Mouse (Mus musculus) neural tube, embryonic 13.5 days (tissue): Measurements from ENCODE around the gene Msgn1. TPM values are rescaled to one million over a fixed set of nuclear protein-coding genes. Genes with fewer than 3 reads are reported as not detected.

ENCODE experiments used
- ATAC-seq: fragments of 200-750 bp; cut with Nextera tagmentation; 2 replicates; pipeline ENCODE4 v1.8.0; 2017; ENCODE audit warnings: low read depth, mild to moderate bottlenecking, moderate TSS enrichment, moderate library complexity
- H3K27ac ChIP-seq: fragments of 300-500 bp; sonication (generic); replicated peaks from 2 replicates; pipeline ENCODE4 v1.5.1; 2015; ENCODE audit warnings: moderate library complexity, mild to moderate bottlenecking, inconsistent platforms
- H3K27me3 ChIP-seq: fragments of 300-500 bp; sonication (generic); 2 replicates; pipeline ENCODE4 v1.6.1; 2015; ENCODE audit warnings: mild to moderate bottlenecking, inconsistent platforms
- H3K36me3 ChIP-seq: fragments of 300-500 bp; sonication (generic); 2 replicates; pipeline ENCODE4 v1.6.1; 2015; ENCODE audit warnings: mild to moderate bottlenecking, inconsistent platforms
- H3K4me1 ChIP-seq: fragments of 300-500 bp; sonication (generic); replicated peaks from 2 replicates; pipeline ENCODE4 v1.6.1; 2015; ENCODE audit warnings: inconsistent platforms
- H3K4me2 ChIP-seq: fragments of 300-500 bp; sonication (generic); 2 replicates; pipeline ENCODE4 v1.6.1; 2015; ENCODE audit warnings: inconsistent platforms, mild to moderate bottlenecking, moderate library complexity
- H3K4me3 ChIP-seq: fragments of 300-500 bp; sonication (generic); 2 replicates; pipeline ENCODE4 v1.5.1; 2015; ENCODE audit warnings: mild to moderate bottlenecking, inconsistent platforms
- H3K9ac ChIP-seq: fragments of 300-500 bp; sonication (generic); 2 replicates; pipeline ENCODE4 v1.6.1; 2015; ENCODE audit warnings: moderate library complexity, mild to moderate bottlenecking, inconsistent platforms
- H3K9me3 ChIP-seq: fragments of 300-500 bp; sonication (generic); 2 replicates; pipeline ENCODE4 v1.6.1; 2016; ENCODE audit warnings: inconsistent platforms
- WGBS: fragments of 180-500 bp; shearing (Covaris S2); methylation state at CpG from one replicate; pipeline ENCODE4 v1.1.7; 2015; 5-methylcytosine and 5-hydroxymethylcytosine counted together
- polyA plus RNA-seq: library from polyadenylated mRNA; unstranded; fragments of >200 nt; fragmentation: Nextera tagmentation; extraction: Ambion mirVana; gene quantifications from 2 replicates; pipeline ENCODE4 v1.2.1, GENCODE M21; 2015

The Msgn1 gene
- polyA plus RNA-seq, 1 experiment from 2014 or later: not detected

- 59% methylated on average over 3 of the region's 3 CpGs for WGBS
- H3K4me3 ChIP-seq: no peak overlapping the region
- no peaks in the 10 kb centered on the region for H3K36me3 ChIP-seq
- H3K27ac ChIP-seq: no peak overlapping the region
- H3K4me1 ChIP-seq: peaks cover 3% of the 10 kb centered on the region
- no peak overlapping the region for H3K4me2 ChIP-seq
- ATAC-seq: no peak
- H3K9ac ChIP-seq: no peak overlapping the region
- no peaks in the 10 kb centered on the region for H3K9me3 ChIP-seq
- no peaks in the 10 kb centered on the region for H3K27me3 ChIP-seq
Observed at GRCm38 (mm10) chr12:11216454-11216853, 7.7 kb upstream of the Msgn1 start.

DNA sequence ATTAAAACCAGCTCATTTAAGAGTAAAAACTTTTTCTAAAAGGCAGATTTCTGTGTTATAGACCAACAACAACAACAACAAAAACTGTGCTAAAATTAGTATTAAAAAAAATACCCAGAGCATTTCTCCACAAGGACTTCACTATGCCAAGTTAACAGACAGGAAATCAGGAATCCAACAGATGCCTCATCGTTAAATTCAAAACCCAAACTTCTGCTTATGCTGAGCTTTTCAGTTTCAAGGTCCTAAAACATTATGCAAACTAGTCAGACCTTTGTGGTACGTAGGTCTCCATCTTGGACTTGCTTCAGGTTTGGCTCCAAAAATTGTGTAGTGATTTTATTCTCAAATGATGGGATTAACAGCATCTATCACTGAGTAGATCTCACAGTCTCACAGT lies 6.8 kb upstream of the Msgn1 start:
- 85% methylated on average over 2 of the region's 2 CpGs for WGBS
- no peaks in the 10 kb centered on the region for H3K4me1 ChIP-seq
- no peak overlapping the region for H3K27ac ChIP-seq
- no peak overlapping the region for H3K9ac ChIP-seq
- no peak overlapping the region for H3K4me3 ChIP-seq
- H3K36me3 ChIP-seq: no peaks in the 10 kb centered on the region
- no peak overlapping the region for H3K4me2 ChIP-seq
- H3K9me3 ChIP-seq: no peaks in the 10 kb centered on the region
- H3K27me3 ChIP-seq: no peaks in the 10 kb centered on the region
- no peak for ATAC-seq

DNA sequence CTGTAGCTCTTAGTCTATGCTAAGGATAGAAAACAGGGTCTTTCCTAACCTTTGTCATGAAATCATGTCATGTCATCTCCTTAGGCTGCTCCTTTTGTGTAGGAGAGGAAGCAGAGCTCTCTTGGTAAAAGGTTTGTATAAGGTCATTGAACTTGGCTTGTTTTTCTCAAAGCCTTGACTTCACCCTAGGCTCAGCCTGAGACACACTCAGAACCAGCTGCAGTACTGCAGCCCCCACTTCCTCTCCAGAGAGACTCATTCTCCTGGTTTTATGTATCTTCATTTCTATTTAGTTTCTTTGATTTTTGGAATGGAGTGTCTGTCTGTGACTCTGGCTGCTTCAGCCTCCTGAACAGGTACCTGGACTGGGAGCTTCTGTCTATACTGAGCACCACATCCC lies 6.0 kb upstream of the Msgn1 start:
- H3K36me3 ChIP-seq: no peaks in the 10 kb centered on the region
- H3K27me3 ChIP-seq: no peaks in the 10 kb centered on the region
- H3K27ac ChIP-seq: no peak overlapping the region
- H3K4me1 ChIP-seq: no peaks in the 10 kb centered on the region
- H3K9ac ChIP-seq: no peak overlapping the region
- no peak overlapping the region for H3K4me2 ChIP-seq
- no peak overlapping the region for H3K4me3 ChIP-seq
- ATAC-seq: no peak
- H3K9me3 ChIP-seq: no peaks in the 10 kb centered on the region

GRCm38 (mm10) chr12:11212881-11213280 lies 4.1 kb upstream of the Msgn1 start:
- ATAC-seq: no peak
- H3K4me1 ChIP-seq: no peaks in the 10 kb centered on the region
- H3K9ac ChIP-seq: no peak overlapping the region
- no peak overlapping the region for H3K4me3 ChIP-seq
- no peak overlapping the region for H3K27ac ChIP-seq
- WGBS: 84% methylated on average over 1 of the region's 1 CpGs
- H3K9me3 ChIP-seq: no peaks in the 10 kb centered on the region
- H3K36me3 ChIP-seq: no peaks in the 10 kb centered on the region
- no peaks in the 10 kb centered on the region for H3K27me3 ChIP-seq
- no peak overlapping the region for H3K4me2 ChIP-seq

- Histone ChIP-seq H3K27me3 (no peaks in the 10 kb centered on the region), H3K9me3 (no peaks in the 10 kb centered on the region), H3K4me3 (no peak overlapping the region), H3K27ac (no peak overlapping the region), H3K4me2 (no peak overlapping the region), H3K9ac (no peak overlapping the region), H3K4me1 (no peaks in the 10 kb centered on the region), H3K36me3 (no peaks in the 10 kb centered on the region)
- no peak for ATAC-seq
- 79% methylated on average over 3 of the region's 3 CpGs for WGBS
Observed at GRCm38 (mm10) chr12:11210361-11210760, 1.6 kb upstream of the Msgn1 start.

DNA sequence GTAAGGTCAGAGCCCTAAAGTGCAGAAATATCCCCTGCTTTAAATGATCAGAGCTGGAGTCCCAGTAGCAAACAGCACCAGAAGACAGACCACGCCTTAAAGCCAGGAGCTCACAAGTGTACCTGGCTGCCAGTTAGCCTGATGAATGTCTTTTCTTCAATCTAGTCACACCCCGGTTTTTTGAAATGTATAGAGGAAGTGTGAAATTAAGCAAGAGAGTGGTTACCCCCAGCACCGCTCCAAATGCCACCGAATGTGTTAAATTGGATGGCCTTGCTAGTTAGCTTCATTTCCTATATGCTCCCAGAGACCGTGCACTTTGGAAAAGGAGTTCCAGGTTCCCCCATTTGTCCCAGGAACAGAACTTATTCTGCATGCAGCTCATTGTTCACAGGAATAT lies 864 bp upstream of the Msgn1 start:
- Histone ChIP-seq H3K36me3 (no peaks in the 10 kb centered on the region), H3K4me2 (no peak overlapping the region), H3K4me1 (no peaks in the 10 kb centered on the region), H3K27ac (no peak overlapping the region), H3K9ac (no peak overlapping the region), H3K9me3 (no peaks in the 10 kb centered on the region), H3K27me3 (no peaks in the 10 kb centered on the region), H3K4me3 (no peak overlapping the region)
- ATAC-seq: no peak
- 74% methylated on average over 5 of the region's 5 CpGs for WGBS

DNA sequence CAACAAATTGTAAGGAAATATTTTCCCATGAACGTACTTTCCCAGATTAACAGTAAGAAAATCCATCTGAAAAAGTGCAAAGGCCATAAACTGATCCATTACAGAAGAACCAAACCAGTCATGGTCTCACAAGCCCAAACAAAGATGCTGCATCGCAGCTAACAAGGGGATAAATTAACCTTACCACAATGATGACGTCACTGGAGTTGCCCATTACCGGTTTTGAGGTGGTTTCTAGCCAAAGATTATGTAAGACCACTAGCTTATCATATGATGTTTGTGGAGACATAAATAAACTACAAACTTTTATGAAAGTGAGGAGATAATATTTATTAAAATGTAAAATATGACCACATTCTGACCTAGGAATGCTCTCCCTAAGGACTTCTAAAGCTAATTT lies 2.5 kb downstream of the Msgn1 start:
- no peak overlapping the region for H3K27ac ChIP-seq
- no peaks in the 10 kb centered on the region for H3K36me3 ChIP-seq
- no peak overlapping the region for H3K9ac ChIP-seq
- no peaks in the 10 kb centered on the region for H3K4me1 ChIP-seq
- 69% methylated on average over 4 of the region's 4 CpGs for WGBS
- H3K4me2 ChIP-seq: no peak overlapping the region
- no peak for ATAC-seq
- no peaks in the 10 kb centered on the region for H3K9me3 ChIP-seq
- no peaks in the 10 kb centered on the region for H3K27me3 ChIP-seq
- H3K4me3 ChIP-seq: no peak overlapping the region

DNA sequence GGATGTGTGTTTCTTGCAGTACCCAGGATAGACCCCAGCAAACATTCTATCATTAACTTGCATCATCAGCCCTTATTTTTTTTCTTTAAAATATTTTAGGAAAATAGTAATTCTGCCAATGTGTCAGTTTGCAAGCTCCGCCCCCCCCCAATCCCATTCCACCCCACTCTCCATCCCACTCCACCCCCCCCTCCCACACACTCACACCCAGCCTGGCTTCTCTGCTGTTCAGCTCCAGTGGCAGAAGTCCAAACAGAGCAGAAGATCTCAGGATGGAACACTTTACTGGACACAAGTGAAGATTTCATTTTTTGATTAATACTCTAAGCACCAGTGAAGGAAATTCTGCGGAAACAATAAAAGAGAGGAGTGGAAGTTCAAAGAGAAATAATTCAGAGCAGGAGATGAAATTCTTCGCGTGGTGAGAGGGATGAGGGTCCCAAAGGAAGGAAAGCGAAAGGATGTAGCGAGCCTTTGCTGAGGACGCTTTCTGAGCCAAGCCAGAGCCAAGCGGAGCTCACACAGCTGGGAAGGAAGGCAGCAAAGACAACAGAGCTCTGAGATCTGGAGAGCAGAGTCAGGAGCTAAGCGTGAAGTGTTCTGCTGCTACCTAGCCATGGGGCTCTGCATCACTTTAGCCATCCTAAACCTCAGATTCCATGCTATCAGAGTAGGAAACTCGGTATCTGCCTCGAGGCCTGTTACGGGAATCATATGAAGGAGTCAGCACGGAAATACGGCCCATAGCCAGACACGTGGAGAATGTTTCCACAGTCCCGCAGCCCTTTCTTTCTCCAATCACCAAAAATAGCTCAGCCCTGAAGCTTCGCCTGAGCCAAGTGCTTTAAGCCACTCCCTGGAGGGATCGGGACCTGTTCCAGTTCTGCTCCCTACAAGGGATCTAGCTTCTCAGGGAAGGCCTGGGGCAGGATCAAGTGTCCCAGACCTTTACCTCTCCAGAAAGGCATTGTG lies 4.8 kb downstream of the Msgn1 start:
- H3K27me3 ChIP-seq: no peaks in the 10 kb centered on the region
- H3K9ac ChIP-seq: no peak overlapping the region
- no peak overlapping the region for H3K4me3 ChIP-seq
- H3K4me2 ChIP-seq: no peak overlapping the region
- H3K36me3 ChIP-seq: no peaks in the 10 kb centered on the region
- ATAC-seq: no peak
- WGBS: 83% methylated on average over 18 of the region's 18 CpGs
- no peak overlapping the region for H3K27ac ChIP-seq
- H3K9me3 ChIP-seq: no peaks in the 10 kb centered on the region
- H3K4me1 ChIP-seq: no peaks in the 10 kb centered on the region

DNA sequence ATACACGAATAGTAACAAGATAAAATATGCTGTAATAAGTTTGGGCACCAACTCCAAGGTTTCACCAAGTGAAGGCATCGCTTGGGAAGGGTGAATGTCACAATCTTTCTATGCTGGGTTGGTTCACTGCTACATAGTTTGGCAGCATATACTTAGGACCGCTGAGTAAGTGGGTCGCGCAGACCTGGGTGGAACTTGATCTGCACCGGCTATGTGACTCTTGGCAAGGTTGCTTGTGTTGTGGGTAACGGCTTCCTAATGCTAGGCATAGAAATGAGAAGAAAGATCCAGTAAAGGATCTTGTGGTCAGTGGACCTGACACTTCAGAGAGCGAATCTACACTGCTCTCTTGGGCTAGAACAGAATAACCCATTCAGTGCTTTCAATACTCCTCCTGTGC lies 6.3 kb downstream of the Msgn1 start:
- H3K9me3 ChIP-seq: no peaks in the 10 kb centered on the region
- H3K4me1 ChIP-seq: no peaks in the 10 kb centered on the region
- no peaks in the 10 kb centered on the region for H3K36me3 ChIP-seq
- no peak overlapping the region for H3K4me3 ChIP-seq
- no peak for ATAC-seq
- no peak overlapping the region for H3K27ac ChIP-seq
- no peak overlapping the region for H3K4me2 ChIP-seq
- WGBS: 95% methylated on average over 8 of the region's 8 CpGs
- no peak overlapping the region for H3K9ac ChIP-seq
- no peaks in the 10 kb centered on the region for H3K27me3 ChIP-seq

DNA sequence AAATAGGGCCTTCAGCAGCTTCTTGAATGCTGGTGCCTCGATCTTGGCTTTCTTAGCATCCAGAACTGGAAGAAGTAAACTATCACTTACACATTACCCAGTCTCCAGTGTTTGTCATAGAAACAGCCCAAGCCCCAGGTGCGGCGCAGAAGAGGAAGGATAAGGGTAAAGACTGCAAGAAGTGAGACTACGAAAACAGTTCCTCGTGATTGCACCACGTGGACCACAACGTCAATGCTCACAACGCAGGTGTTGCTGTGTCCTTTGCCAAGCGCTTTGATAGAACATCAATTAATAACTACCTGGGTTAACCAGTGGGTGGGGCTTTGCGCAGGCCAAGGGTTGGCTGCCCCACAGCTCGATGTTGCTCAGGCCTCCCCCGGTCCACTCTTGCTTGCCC lies 8.1 kb downstream of the Msgn1 start:
- peaks cover 6% of the 10 kb centered on the region; the same call in 1 of the 2 replicates for H3K4me1 ChIP-seq
- no peak overlapping the region for H3K4me2 ChIP-seq
- no peak overlapping the region for H3K27ac ChIP-seq
- no peaks in the 10 kb centered on the region for H3K36me3 ChIP-seq
- 95% methylated on average over 12 of the region's 12 CpGs for WGBS
- no peak overlapping the region for H3K4me3 ChIP-seq
- no peaks in the 10 kb centered on the region for H3K9me3 ChIP-seq
- H3K27me3 ChIP-seq: no peaks in the 10 kb centered on the region
- no peak for ATAC-seq
- H3K9ac ChIP-seq: no peak overlapping the region

GRCm38 (mm10) chr12:11198551-11198950 lies 10.2 kb downstream of the Msgn1 start:
- H3K27me3 ChIP-seq: no peaks in the 10 kb centered on the region
- H3K36me3 ChIP-seq: no peaks in the 10 kb centered on the region
- H3K4me2 ChIP-seq: no peak overlapping the region
- H3K4me3 ChIP-seq: no peak overlapping the region
- H3K27ac ChIP-seq: no peak overlapping the region
- no peak overlapping the region for H3K9ac ChIP-seq
- no peak for ATAC-seq
- H3K9me3 ChIP-seq: no peaks in the 10 kb centered on the region
- H3K4me1 ChIP-seq: peaks cover 6% of the 10 kb centered on the region; the same call in 1 of the 2 replicates
- 42% methylated on average over 2 of the region's 2 CpGs for WGBS

GRCm38 (mm10) chr12:11198026-11198425 lies 10.7 kb downstream of the Msgn1 start:
- Histone ChIP-seq H3K4me3 (no peak overlapping the region), H3K27ac (no peak overlapping the region), H3K36me3 (no peaks in the 10 kb centered on the region), H3K27me3 (no peaks in the 10 kb centered on the region), H3K4me1 (peaks cover 6% of the 10 kb centered on the region; the same call in 1 of the 2 replicates), H3K9ac (no peak overlapping the region), H3K4me2 (no peak overlapping the region), H3K9me3 (no peaks in the 10 kb centered on the region)
- 36% methylated on average over 4 of the region's 4 CpGs for WGBS
- ATAC-seq: no peak

DNA sequence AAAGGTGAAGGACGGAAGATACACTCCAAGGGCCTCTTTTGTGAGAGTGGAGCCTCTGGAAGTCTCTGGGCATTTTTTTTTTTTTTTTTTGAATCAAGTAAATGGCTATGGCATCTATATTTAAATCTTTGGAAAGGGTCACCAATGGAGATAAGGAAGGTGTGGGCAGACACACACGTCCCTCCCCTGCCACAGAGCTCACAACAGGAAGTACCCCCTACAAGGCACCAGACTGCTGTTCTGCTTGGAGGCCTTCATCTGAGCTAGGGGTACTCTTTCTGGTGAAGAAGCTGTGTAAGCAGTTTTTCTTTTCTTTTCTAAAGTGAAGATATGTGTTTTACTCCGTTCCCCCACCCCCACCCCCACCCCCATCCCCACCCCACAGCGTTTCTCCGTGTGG lies 11.9 kb downstream of the Msgn1 start:
- H3K36me3 ChIP-seq: no peaks in the 10 kb centered on the region
- peak overlapping the region; percentile 52; the same call in 1 of the 2 replicates for H3K9ac ChIP-seq
- H3K27ac ChIP-seq: no peak overlapping the region
- peak overlapping the region; percentile 45; the same call in 1 of the 2 replicates for H3K4me2 ChIP-seq
- no peaks in the 10 kb centered on the region for H3K27me3 ChIP-seq
- no peaks in the 10 kb centered on the region for H3K9me3 ChIP-seq
- H3K4me3 ChIP-seq: no peak overlapping the region
- WGBS: 58% methylated on average over 5 of the region's 5 CpGs
- H3K4me1 ChIP-seq: peaks cover 6% of the 10 kb centered on the region; the same call in 1 of the 2 replicates
- no peak for ATAC-seq
